Mouse (Mus musculus) testis, postnatal 10 days (tissue): Measurements from ENCODE around the gene Fgfr2.

Source experiments
- DNase-seq: peaks from one replicate; pipeline ENCODE4 v3.0.0; 2021; ENCODE audit warnings: low spot score

Fgfr2 gene

DNA sequence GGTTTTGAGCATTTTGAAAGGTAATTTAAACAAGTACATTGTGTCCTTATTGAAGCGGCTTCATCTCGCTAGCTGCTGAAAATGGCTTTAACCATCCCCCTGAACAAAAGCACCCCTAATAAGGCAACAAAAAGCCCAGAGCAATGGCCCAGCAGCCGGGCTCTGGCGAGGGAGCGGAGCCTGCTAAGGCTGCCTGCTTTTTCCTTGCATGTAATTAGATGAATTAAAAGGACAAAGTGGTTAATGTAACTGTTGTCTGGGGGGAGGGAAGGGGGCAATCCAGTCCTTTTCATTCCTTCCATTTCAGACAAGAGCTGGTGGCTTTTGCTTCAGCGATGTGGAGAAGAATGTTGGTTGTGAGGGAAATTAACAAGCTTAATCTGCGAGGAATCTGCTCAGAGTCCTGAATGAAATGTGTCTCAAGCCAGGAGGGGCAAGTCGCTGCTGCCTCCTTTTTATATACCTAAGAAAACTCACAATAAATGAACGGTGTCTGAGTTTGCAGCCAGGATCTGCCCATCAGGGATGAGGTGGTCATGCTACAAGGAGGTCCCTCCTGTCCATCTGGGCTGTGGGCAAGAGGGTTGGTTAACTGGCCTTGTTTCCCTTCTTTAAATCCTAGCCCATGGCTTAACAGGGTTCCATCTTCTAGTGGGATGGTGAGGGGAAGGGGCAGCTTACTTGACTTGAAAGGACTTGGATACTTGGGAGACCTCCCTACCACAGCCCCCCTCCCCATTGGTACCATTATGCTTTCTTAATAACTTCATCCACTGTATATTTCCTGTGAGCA lies 1400.2 kb downstream of the Fgfr2 start:
- no peak for DNase-seq

DNA sequence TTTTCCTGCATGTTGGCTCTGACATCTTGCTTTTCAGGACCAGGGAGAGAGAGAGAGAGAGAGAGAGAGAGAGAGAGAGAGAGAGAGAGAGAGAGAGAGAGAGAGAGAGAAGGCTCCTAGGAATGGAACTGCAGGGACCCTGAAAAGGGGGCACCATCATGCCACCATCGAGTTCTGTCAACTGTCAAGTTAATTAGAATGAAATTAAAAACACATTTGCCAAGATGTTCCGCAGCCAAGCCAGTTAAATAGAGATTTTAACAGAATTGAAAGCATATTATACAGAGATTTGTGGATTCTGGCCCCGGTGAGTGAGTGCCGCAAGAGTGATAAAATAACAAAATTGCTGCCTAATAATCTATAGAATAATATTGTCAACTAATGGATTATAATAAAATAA lies 1400.8 kb downstream of the Fgfr2 start:
- no peak for DNase-seq

DNA sequence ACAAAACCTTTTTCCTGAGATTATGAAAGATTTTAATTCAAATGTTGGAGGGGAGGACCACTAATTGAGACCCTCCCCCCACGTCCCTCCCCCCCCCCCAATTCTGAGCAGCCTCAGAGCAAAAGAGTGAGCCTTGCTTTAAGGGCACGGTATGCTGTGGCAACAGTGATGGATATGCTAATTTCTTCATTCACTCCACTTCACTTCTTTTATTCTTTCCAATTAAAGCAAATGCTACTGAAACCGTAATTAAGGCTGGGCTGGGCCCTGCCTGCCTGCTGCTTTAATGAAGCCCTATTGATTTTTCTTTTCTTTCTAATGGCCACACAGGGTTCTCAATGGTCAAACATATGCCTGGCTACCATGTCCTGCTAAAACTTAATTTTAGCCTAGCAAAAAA lies 1404.9 kb downstream of the Fgfr2 start:
- no peak for DNase-seq

DNA sequence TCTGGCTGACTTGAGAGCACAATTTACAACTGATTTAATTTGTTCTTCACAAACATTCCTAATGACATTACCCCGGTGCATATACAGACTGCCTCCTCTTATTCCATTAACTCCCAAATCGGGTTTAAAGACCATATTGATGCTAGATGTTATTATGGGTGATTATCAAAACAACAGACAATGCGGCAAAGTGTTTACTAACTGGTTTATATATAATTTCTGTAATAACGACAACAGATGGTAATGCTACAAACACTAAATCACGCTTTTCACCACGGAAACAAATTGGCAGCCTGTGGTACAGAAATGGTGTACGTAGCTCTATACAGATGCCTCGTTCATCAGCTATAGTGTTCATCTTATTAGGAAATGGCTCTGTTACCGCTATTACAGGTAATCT lies 1410.1 kb downstream of the Fgfr2 start:
- no peak for DNase-seq

DNA sequence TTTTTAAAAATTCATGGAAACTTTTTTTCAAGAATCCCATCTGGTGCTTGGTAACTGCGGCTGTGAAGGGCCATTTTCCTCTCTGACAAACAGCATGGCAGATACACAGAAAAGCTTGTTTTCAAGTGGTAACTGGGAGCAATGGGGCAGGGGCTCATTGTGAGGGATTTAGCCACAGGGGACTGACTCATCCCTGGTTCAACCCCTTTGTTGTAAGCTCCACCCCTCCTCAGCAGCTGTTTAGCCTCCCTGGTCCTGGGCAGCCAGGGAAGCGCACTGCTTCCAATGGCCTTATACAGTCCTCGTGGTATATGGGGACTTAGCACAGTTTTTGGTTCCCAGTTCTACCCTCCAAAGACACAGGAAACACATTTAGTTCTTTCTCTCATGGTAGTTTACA lies 1426.3 kb downstream of the Fgfr2 start:
- no peak for DNase-seq

DNA sequence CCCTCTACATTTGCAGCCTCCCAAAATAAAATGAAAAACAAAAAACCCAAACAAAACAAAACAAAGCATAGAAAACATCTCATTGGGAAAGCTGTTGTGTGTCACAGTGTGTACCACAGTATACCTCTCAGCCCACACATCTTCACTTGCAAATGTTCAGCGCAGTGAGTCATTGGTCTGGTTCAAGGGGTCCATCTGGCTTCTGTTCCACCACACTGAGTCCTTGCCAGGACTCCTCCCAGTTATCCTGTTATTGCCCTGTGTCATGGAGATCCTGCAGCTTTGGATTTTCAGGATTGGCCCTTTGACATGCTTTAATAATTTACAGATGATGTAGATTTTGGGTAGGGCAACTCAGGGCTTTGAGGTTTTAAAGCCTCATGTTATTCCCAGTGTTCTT lies 1435.8 kb downstream of the Fgfr2 start:
- no peak for DNase-seq

DNA sequence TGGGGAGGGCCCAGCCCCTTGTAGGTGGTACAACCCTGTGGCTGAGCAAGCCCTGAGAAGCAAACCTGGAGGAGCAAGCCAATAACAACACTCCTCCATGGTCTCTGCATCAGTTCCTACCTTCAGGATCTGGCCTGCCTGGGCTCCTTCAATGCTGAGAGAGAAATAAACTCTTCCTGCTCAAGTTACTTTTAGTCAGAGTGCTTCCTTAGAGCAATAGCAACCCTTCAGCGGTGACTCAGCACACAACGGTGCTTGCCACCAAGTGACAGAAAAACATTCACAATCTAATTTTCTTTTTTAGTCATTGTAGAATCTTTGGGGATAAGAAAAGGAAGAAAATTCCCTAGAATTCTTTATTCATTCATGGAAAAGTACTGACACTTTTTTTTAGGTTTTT lies 1446.0 kb downstream of the Fgfr2 start:
- DNase-seq, result no peak

DNA sequence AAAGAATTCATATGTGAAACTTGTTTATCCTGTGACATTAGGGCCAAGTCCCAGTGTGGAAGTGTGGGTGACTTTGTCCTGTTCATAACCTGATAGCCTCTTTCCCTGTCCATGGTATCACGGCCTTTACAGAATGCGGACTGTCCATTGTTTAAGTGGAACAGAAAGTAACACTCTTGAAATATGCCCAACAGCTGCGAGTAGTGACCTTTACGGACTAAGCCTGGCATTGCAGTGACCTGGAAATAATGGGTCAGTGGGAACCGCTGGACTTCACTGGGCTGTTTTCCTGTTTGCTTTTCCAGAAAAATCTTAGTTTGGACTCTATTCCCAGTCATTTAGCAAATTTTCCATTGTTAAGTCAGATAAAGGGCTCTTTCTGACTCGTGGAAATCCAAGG lies 1452.6 kb downstream of the Fgfr2 start:
- DNase-seq, result no peak

DNA sequence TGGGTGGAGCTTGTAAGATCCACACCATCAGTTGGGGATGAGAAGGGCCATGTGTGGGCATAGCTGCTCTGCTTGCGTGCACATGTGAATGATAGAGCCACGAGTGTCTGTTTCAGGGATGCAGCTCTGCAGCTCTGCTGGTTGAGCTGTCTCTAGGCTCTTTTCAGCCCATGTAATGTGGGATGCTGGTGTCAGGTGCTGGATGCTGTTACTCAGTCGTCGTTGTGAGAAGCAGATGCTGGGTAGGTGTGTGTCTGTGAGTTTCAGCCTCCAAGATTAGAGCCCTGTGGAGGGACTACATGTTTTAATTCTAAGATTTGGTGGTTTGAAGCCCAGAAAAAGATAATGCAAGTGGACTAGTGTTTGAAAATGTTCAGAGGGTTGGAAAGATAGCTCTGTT lies 1453.8 kb downstream of the Fgfr2 start:
- no peak for DNase-seq

DNA sequence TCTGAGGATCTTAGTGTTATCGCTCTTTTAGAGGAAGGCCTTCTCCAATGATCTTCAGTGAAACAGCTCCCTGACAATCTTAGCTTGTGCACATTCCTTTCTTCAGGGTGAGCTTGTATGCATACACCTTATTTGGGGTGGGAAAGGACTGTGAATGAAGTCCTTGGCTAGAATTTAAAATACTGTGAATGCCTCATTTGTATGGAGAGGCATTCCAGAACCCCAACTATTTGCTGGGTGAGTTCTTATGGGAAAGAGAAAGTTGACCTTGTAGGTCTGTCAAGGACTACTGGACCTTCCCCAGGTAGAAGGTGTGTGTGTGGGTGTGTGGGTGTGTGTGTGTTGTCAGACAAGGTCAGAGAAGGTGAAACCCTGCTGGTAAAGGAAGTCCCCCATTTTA lies 1462.4 kb downstream of the Fgfr2 start:
- no peak for DNase-seq

DNA sequence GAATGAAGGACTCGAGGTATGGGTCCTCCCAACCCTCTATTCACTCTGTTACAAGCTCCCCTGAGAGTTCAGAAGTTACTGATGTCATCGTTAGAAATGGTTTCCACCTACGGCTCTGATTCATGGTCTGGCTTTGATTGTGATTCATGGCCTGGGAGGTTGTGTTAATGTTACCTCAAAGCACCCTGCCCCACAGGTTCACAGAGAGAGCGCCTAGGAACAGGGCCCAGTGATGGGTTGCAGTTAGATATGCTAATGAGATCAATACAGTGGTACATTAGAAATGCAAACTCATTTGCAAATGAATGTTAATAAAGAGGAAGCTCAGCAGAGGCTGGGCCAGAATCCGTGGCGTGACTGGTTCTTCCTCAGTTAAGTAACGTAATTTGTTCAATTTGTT lies 1467.1 kb downstream of the Fgfr2 start:
- no peak for DNase-seq

DNA sequence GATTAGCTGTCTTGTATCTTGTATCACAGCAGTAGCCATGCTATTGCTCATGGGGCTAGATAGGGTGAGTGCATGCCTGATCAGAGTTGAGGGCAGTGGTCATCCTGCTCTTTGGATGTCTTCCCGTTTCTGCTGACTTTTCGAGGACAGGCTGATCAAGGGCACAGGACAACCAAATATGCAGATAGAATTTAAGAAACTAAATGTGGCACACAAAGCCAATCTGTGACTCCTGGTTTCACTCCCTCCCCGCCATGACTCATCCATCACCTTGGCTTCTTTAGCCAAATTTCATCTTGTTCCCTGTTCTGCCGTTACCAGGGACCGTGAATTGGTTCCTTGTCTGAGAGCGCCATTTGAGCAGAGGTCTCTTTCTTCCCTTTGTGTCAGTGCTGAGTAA lies 1469.7 kb downstream of the Fgfr2 start:
- no peak for DNase-seq

DNA sequence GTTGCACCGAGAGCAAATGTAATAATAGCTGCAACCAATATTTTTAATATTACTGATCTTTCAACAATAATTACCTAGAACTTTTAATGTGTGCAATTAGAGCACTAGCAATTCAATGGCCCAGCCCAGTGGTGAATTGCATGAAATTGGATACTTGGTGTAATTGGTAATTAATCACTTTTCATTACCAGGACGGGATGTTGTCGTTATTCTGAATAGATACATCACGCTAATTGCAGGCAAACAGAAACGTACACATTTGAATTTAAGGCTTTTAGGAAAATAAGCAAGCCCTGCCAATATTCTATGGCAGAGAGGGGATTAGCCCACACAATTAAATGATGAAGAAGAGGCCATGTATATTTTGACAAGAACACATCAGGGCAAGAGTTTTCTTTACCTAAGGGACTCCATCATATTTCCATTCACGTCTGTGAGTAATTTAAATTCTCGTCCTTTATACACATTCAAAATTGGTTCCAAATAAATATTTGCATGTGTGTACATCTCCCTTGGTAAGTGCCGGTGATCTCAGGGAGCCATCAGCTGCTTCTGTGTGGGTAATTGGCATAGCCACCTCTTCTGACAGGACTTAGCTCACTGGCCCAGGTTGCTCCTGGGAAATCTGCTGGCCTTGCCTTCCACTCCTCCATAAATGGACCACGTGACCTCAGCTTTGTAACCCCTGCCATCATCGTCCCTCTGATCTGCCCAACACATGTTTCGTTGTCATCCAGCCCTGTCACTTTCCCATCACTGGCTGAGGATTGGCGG lies 1471.0 kb downstream of the Fgfr2 start:
- no peak for DNase-seq

DNA sequence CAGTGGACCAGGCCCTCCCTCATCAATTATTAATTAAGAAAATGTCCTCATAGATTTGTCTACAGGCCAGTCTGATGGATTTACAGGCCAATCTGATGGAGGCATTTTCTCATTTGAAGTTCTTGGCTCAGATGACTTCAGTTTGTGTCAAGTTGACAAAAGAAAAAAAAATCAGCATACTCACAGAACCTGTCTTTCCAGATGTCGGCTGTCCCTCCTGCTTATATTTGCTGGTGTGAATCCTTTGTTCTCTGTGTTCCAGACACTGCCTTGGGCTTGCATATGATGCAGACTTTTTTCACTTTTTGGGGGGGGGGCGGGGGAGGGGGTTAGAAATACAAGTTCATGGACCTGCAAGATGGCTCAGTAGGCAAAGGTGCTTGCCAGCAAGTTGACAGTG lies 1472.9 kb downstream of the Fgfr2 start:
- DNase-seq, result no peak

DNA sequence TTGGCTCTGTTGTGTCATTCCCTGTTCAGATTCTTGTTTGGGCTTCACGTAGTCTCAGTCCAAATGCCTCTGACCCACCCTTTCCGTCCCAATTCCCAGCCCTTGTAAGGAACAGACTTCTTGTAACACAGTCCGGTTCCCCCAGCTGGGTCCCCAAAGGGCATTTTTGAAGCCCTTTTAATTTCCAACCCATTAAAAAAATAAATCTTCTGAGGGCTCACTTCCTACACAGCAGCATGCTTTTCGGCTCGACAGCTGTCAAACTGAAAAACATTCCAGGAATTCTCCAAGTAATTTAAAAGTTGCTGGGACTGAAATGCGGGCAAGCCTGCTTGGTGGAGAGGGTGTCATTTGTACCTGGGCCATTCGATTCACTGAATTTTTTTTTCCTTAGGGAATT lies 1474.9 kb downstream of the Fgfr2 start:
- DNase-seq, result no peak

DNA sequence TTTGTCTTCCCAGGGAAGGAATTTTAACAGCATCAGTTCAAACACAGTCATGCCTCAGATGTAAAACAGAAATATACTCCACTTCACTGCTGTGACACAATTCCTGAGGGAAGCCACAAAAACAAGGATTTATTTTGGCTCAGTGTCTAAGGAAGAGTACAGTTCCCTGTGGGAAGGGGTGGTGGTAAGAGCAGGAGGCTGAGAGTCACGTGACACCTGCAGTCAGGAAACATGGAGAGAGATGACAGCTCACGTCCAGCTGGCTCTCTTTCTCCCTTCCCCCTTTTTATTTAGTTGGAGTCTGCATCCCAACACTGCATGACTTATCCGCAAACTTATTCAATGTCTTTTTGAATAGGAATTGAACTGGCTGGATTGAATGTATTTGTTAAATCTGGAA lies 1475.6 kb downstream of the Fgfr2 start:
- DNase-seq, result no peak

DNA sequence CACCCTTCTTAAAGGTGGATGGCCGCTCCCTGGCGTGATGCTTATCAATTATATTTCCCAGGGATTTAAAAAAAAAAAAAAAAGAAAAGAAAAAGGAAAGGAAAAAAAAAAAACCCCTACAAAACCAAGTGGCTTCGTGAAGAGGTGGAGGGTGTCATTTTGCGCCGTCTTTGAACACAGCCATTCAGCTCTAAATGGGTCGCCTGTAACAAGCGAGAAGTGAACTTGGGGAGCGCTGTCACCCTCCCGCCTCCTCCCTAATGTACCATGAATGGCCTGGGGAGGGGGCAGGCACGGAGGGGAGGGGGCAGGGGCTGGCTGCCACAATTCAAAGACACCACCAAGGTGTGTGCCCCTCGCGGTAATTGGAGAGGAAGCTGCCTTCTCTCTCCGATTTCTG lies 1478.6 kb downstream of the Fgfr2 start:
- no peak for DNase-seq

DNA sequence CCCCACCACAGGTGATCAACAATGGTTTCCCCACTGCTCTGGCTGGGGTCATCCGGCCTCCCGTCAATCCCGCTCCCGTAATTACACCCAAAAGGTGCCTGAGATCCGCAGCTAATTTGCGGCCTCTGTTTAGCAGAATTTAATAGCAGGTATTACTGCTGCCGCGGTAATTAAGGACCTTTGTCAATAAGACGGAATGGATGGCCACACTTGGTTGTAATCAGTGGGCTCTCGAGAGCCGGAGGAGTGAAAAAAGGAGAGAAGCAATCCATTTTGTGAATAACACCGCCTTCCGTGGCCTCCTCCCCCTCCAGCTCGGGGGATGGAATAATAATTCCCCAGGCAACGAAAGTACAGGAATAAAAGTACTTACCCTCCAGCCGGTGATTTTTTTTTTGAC lies 1479.1 kb downstream of the Fgfr2 start:
- DNase-seq, result no peak

DNA sequence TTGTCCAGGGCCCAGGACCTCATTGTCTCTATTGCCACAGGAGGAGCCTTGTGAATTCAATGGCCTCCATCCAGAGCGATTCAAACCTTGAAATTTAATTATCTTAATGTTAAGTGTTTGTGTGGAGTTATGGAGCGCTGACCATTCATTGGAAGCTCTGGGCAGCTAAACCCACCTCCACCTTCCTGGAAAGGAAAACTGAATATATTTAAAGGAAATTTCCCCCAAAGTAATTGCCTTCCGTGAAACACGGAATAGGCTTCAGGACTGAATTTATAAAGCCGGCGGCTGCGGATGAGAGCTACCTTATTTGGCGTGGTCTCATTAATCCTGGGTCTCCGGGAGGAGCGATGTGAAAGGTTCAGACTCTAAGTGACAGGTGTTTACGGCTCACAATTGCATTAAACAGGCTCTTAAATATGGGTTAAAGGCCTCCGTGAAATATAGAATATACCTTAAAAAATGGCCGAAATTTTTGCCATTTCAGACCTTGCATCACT lies 1479.8 kb downstream of the Fgfr2 start:
- DNase-seq, result no peak

DNA sequence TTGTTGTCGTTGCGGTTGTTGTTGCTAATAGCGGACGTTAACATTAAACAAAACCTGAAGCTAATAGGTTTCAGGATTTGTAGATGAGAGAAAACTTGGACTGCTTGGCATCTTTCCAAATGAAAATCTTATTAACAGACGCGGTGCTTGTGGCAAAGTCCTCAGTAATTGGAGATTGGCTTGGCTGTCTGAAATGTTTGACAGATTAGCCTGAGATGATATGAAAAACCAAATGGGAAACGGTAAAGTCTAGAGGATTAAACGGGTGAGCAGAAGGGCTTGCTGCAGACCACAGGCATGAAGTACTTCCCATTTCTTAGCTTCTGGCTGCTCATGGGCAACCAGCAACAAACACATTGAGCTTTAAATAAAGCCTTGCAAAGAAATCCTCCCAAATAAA lies 1493.6 kb downstream of the Fgfr2 start:
- no peak for DNase-seq

DNA sequence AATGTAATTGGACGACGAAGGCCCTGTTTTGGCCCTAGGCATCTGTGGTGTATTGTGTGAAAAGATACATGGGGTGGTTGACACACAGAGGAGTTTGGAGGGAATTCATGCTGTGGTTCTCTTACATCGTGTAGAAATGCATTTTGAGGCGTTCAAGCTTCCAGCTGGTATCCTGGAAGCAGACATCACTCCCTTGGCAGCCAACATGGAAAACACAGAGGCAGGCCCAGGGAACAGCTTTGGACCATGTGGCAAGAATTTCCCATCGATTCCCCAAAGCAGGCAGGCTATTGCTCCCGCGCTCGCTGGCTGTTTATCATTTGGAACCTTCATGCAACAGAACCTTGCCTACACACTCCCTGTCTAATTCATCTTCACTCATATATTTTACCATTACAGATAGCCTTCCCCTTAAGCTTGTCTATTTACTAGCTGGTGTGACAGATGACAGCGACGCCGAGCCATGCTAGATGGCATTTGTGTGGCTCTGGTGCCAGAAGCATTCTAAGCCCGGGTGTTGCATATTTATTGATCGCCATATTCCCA lies 1494.2 kb downstream of the Fgfr2 start:
- DNase-seq, result no peak

DNA sequence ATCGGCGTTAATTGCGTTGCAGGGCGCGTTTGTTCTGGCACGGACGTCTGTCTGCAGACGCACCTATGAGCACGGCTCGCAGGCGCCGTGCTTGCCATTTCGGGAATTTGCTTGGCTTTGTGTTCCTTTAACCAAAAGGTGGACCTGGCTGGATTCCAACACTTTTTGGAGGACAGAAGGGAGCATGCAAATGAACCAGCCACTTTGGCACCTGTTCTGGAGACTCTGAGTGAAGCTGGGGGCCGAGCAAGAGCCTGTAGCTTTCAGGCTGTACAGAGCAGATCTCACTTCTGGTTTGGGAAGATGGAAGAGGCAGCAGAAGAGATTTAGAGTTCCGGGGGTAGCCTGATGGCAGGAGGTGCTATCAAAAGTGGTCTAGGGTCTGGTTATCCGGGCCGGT lies 1494.8 kb downstream of the Fgfr2 start:
- DNase-seq, result no peak

DNA sequence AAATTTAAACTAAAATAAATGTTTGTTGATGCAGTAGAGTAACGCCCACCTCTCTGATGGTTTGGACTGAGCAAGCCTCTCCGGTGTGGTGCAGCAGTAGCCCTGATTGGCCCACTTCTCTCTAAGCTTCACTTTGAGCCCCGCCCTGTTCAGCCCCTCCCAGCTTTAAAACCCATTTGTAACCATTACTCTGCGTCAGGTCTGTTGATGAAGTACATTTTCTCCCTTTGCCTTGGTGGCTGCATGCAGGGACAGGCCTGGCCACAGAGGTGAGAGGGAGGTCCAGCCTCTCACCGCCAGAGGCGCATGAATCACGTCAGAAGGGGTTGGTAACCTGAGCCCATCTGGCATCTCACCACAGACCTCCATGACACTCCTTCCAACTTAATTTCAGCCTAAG lies 1513.5 kb downstream of the Fgfr2 start:
- no peak for DNase-seq
